Mouse (Mus musculus) kidney, adult 2 months (tissue): Measurements from ENCODE around the gene Pik3r6. TPM values are rescaled to one million over a fixed set of nuclear protein-coding genes. Genes with fewer than 3 reads are reported as not detected.

Experiments
- DNase-seq: peaks from one replicate; pipeline ENCODE4 v3.0.0; 2021
- H3K27ac ChIP-seq: fragments of 200-500 bp; 2 replicates; pipeline ENCODE4 v1.5.1; 2012; ENCODE audit warnings: low read depth, low read length, control low read depth, inconsistent platforms; ENCODE audit not compliant: insufficient read depth
- H3K27me3 ChIP-seq: fragments of 200-500 bp; replicated peaks from 2 replicates; pipeline ENCODE4 v1.6.1; 2012; ENCODE audit warnings: mild to moderate bottlenecking, moderate library complexity, low read length, inconsistent platforms; ENCODE audit not compliant: control insufficient read depth, insufficient read depth
- H3K36me3 ChIP-seq: fragments of 200-500 bp; 2 replicates; pipeline ENCODE4 v1.6.1; 2012; ENCODE audit warnings: mild to moderate bottlenecking, moderate library complexity, low read length, inconsistent platforms; ENCODE audit not compliant: control insufficient read depth, insufficient read depth
- H3K4me1 ChIP-seq: fragments of 200-500 bp; 2 replicates; pipeline ENCODE4 v1.6.1; 2011; ENCODE audit warnings: low read length; ENCODE audit not compliant: control insufficient read depth, insufficient read depth
- H3K4me3 ChIP-seq: fragments of 200-500 bp; 2 replicates; pipeline ENCODE4 v1.5.1; 2011; ENCODE audit warnings: mild to moderate bottlenecking, low read depth, low read length, control low read depth; ENCODE audit not compliant: insufficient read depth
- CTCF ChIP-seq: fragments of 200-500 bp; conservative IDR thresholded peaks from 2 replicates; pipeline ENCODE4 v1.5.1; 2011; ENCODE audit warnings: low read depth, mild to moderate bottlenecking, control low read depth, low read length, moderate library complexity, mixed read lengths; ENCODE audit not compliant: insufficient read depth, insufficient read length
- POLR2A ChIP-seq: fragments of 200-500 bp; IDR thresholded peaks from one replicate; pipeline ENCODE4 v1.6.1; 2011; ENCODE audit warnings: low read depth, low read length, control low read depth
- WGBS: fragments of 180-500 bp; shearing (Covaris S2); methylation state at CpG from one replicate; pipeline ENCODE4 v1.1.7; 2018; 5-methylcytosine and 5-hydroxymethylcytosine counted together
- polyA plus RNA-seq: library from polyadenylated mRNA; depleted of rRNA; stranded (reverse); fragments of >200 nt; gene quantifications from 2 replicates; pipeline ENCODE4 v1.2.3, GENCODE M21; 2012

Pik3r6 gene
- polyA plus RNA-seq, 1 experiment, result 3.8 TPM

GRCm38 (mm10) chr11:68561957-68562950 is 59.4 kb downstream of the Pik3r6 start:
- TF ChIP-seq CTCF (no peak), POLR2A (no peak)

GRCm38 (mm10) chr11:68564356-68565031 is 61.7 kb downstream of the Pik3r6 start:
- Histone ChIP-seq H3K4me3 (no peak overlapping the region), H3K27me3 (no peaks in the 10 kb centered on the region), H3K4me1 (peaks cover 3% of the 10 kb centered on the region; the same call in 1 of the 2 replicates), H3K27ac (no peak overlapping the region), H3K36me3 (no peaks in the 10 kb centered on the region)
- TF ChIP-seq CTCF, result no peak
- TF ChIP-seq POLR2A, result no peak
- no peak for DNase-seq
- 79% methylated on average over 13 of the region's 13 CpGs for WGBS

More at GRCm38 (mm10) chr11:68561957-68562950, 59.4 kb downstream of the Pik3r6 start:
- Histone ChIP-seq H3K27ac (no peak overlapping the region), H3K36me3 (no peaks in the 10 kb centered on the region), H3K27me3 (no peaks in the 10 kb centered on the region), H3K4me1 (peaks cover 3% of the 10 kb centered on the region; the same call in 1 of the 2 replicates), H3K4me3 (no peak overlapping the region)
- DNase-seq, result peak; percentile 19
- 73% methylated on average over 11 of the region's 11 CpGs for WGBS

DNA sequence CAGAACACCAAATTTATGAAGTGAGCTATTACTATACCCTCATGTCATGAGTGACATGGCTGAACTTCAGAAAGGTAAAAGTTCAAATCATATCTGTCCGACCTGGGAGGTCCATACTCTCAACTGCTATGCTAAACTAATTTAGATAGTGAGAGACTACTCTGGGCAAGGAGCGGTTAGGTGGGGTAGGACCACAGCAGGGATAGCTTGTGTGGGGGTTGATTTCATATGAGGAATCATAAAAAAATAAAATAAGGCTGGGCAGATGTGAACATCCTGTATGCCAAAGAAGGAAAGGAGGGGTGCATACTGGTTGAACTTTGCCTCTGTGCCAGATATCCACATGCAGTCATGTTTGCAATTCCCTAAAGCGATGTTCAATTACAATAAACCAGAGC is 62.2 kb downstream of the Pik3r6 start:
- TF ChIP-seq CTCF, result no peak
- no peak for TF ChIP-seq POLR2A
- WGBS, result 94% methylated on average over 3 of the region's 3 CpGs
- Histone ChIP-seq H3K27ac (no peak overlapping the region), H3K36me3 (no peaks in the 10 kb centered on the region), H3K4me3 (no peak overlapping the region), H3K27me3 (no peaks in the 10 kb centered on the region), H3K4me1 (peaks cover 3% of the 10 kb centered on the region; the same call in 1 of the 2 replicates)
- no peak for DNase-seq

- Histone ChIP-seq H3K27me3 (no peaks in the 10 kb centered on the region), H3K4me1 (peaks cover 3% of the 10 kb centered on the region; the same call in 1 of the 2 replicates), H3K4me3 (peak overlapping the region; percentile 7; the same call in 1 of the 2 replicates), H3K36me3 (no peaks in the 10 kb centered on the region), H3K27ac (no peak overlapping the region)
- DNase-seq, result peak; percentile 72
- TF ChIP-seq CTCF, result peak; percentile 75
- no peak for TF ChIP-seq POLR2A
- WGBS, result 17% methylated on average over 17 of the region's 17 CpGs
These were observed 63.7 kb downstream of the Pik3r6 start for GRCm38 (mm10) chr11:68566447-68567059.

GRCm38 (mm10) chr11:68570861-68571260 is 68.0 kb downstream of the Pik3r6 start:
- 74% methylated on average over 5 of the region's 5 CpGs for WGBS

DNA sequence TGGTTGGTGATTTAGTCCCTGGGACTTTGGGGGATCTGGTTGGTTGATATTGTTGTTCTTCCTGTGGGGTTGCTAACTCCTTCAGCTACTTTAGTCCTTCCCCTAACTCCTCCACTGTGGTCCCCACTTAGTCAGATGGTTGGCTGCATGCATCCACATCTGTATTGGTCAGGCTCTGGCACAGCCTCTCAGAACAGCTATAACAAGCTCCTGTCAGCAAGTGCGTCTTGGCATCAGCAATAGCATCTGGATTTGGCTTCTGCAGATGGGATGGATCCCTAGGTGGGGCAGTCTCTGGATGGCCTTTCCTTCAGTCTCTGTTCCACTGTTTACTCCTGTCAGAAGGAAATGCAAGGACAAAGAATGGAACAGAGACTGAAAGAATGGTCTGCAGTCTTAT is 74.3 kb downstream of the Pik3r6 start:
- no peak overlapping the region for H3K27ac ChIP-seq
- 94% methylated on average over 1 of the region's 1 CpGs for WGBS

More at GRCm38 (mm10) chr11:68570861-68571260, 68.0 kb downstream of the Pik3r6 start:
- TF ChIP-seq POLR2A, result no peak
- no peak for TF ChIP-seq CTCF
- Histone ChIP-seq H3K27me3 (no peaks in the 10 kb centered on the region), H3K36me3 (no peaks in the 10 kb centered on the region), H3K4me1 (peaks cover 3% of the 10 kb centered on the region; the same call in 1 of the 2 replicates), H3K27ac (no peak overlapping the region), H3K4me3 (no peak overlapping the region)
- no peak for DNase-seq

GRCm38 (mm10) chr11:68579462-68579881 is 76.7 kb downstream of the Pik3r6 start:
- DNase-seq, result no peak
- H3K27me3 ChIP-seq, result no peaks in the 10 kb centered on the region
- no peak overlapping the region for H3K4me3 ChIP-seq
- H3K4me1 ChIP-seq, result no peaks in the 10 kb centered on the region
- 46% methylated on average over 9 of the region's 9 CpGs for WGBS
- TF ChIP-seq CTCF, result no peak
- no peak for TF ChIP-seq POLR2A
- H3K27ac ChIP-seq, result no peak overlapping the region
- H3K36me3 ChIP-seq, result no peaks in the 10 kb centered on the region

More for the DNA sequence above, 74.3 kb downstream of the Pik3r6 start:
- Histone ChIP-seq H3K27me3 (no peaks in the 10 kb centered on the region), H3K4me1 (no peaks in the 10 kb centered on the region), H3K4me3 (no peak overlapping the region), H3K36me3 (no peaks in the 10 kb centered on the region)
- no peak for DNase-seq
- TF ChIP-seq POLR2A, result no peak
